9 mouse cellular contexts compared by ENCODE assay signal in the genomic region with DNA sequence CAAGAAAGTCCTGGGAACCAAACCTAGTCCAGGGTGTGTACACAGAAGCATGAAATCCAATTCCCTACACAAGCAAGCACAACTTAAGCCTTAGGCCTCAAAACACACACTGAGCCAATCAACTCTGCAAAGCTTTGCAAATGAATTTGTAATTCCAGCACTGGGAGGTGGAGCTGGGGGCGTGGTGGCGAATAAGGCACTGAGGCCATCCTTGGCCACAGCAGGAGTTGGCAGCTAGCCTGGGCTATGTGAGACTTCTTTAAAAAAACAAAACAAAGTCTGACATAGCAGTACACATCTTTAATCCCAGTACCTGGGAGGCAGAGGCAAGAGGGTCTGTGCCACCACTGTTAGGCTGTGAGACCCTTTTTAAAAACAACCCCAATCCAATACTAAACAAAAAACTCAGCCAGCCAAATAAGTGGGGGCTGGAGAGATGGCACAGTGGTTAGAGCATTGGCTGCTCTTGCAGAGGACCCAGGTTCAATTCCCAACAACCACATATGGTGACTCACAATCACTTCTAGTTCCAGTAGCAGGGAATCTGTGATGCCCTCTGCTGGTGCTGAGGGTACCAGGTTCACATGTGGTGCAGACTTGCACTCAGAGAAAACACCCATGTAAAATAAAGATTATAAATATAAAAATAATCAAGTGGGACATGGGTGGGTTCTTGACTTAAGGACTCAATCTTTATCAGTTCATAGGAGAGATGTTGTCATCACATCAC. TPM values are rescaled to one million over a fixed set of nuclear protein-coding genes. Genes with fewer than 3 reads are reported as not detected.
A peak's percentile ranks its signal among the peaks of the same experiment; 100 is the strongest.
DNase-seq lines count a peak whose midpoint lies in the region; ATAC-seq and TF ChIP-seq lines count a peak whose summit lies in the region.
"Had no signal": no experiment of that assay in that cellular context is flagged by ENCODE, and none has a peak within 500 bp of the region (broad histone marks: within the 10 kb centered on the region; RNA-seq: fewer than 3 reads in every experiment).

No protein-coding gene starts in this region.

- peak; percentile 4; the same call in 1 of the 2 replicates for TF ChIP-seq CTCF in liver, adult 2 months (IDR thresholded peaks at IDR 0.05; ENCODE audit: low read depth, low read length)
- TF ChIP-seq CTCF in lung, postnatal 0 days (IDR thresholded peaks at IDR 0.05), result peak; percentile 45

- H3K36me3 ChIP-seq in liver, adult 2 months (ENCODE audit: control insufficient read depth, insufficient read depth, low read length), result no peaks in the 10 kb centered on the region; the same call in 1 of the 2 replicates
- H3K36me3 ChIP-seq in lung, postnatal 0 days (ENCODE audit: insufficient read depth, low read length), result no peaks in the 10 kb centered on the region; the same call in 1 of the 2 replicates

- 15% methylated on average over 2 of the region's 2 CpGs for WGBS in liver, adult 2 months
- WGBS in lung, postnatal 0 days, result 92% methylated on average over 2 of the region's 2 CpGs

- H3K4me3 ChIP-seq in liver, adult 2 months (ENCODE audit: insufficient read depth, low read depth, low read length), result no peak overlapping the region
- H3K4me3 ChIP-seq in lung, postnatal 0 days (ENCODE audit: low read depth, low read length), result no peak overlapping the region
- H3K4me3 ChIP-seq: liver, embryonic 12.5 days had no signal

- H3K4me1 ChIP-seq in liver, adult 2 months (ENCODE audit: control insufficient read depth, insufficient read depth, low read length), result peaks cover 35% of the 10 kb centered on the region
- no peaks in the 10 kb centered on the region for H3K4me1 ChIP-seq in lung, postnatal 0 days (ENCODE audit: insufficient read depth, low read depth, low read length)

- H3K27me3 ChIP-seq in liver, adult 2 months (ENCODE audit: control insufficient read depth, insufficient read depth, low read length), result no peaks in the 10 kb centered on the region
- no peaks in the 10 kb centered on the region for H3K27me3 ChIP-seq in lung, postnatal 0 days (replicated peaks; ENCODE audit: insufficient read depth, low read length)
- H3K27me3 ChIP-seq: liver, embryonic 12.5 days had no signal

- no peak for TF ChIP-seq POLR2A in liver, adult 2 months (IDR thresholded peaks at IDR 0.05; ENCODE audit: extremely low read depth, insufficient read depth, low read length)

- H3K9ac ChIP-seq in liver, adult 2 months (ENCODE audit: low read depth, low read length), result no peak overlapping the region
- no peak overlapping the region for H3K9ac ChIP-seq in lung, postnatal 0 days (replicated peaks; ENCODE audit: low read depth)
- H3K9ac ChIP-seq: liver, embryonic 12.5 days had no signal

- peaks cover 11% of the 10 kb centered on the region; the same call in 1 of the 2 replicates for H3K79me2 ChIP-seq in liver, adult 2 months (ENCODE audit: control insufficient read depth, insufficient read depth, low read length)

- no peaks in the 10 kb centered on the region for H3K9me3 ChIP-seq in lung, postnatal 0 days (ENCODE audit: low read length)
- H3K9me3 ChIP-seq: liver, embryonic 12.5 days had no signal

- 0 out of 2 replicates have a peak overlapping the region, but pooled peaks have one; percentile 22 for H3K27ac ChIP-seq in liver, adult 2 months (replicated peaks; ENCODE audit: insufficient read depth, low read depth, low read length)
- no peak overlapping the region for H3K27ac ChIP-seq in lung, postnatal 0 days (ENCODE audit: low read length)
- H3K27ac ChIP-seq: liver, embryonic 12.5 days had no signal

- TF ChIP-seq EP300 in lung, postnatal 0 days (IDR thresholded peaks at IDR 0.05), result no peak

- DNase-seq in cerebellum, postnatal 10 days, result peak; percentile 58 to 70
- no peak for DNase-seq in cerebellum, adult 11 months
- DNase-seq in liver, adult 2 months (ENCODE audit: extremely low read depth, low read depth, low spot score), result peak; percentile 90
- DNase-seq in liver, result no peak
- DNase-seq in fat pad, adult 2 months (ENCODE audit: extremely low read depth, low read depth, low spot score), result peak; percentile 92
- DNase-seq in lung, postnatal 0 days (ENCODE audit: low spot score), result no peak
- DNase-seq in thymus, postnatal 36 days, result no peak

- H3K4me2 ChIP-seq in lung, postnatal 0 days (replicated peaks; ENCODE audit: low read depth, low read length), result no peak overlapping the region
- H3K4me2 ChIP-seq: liver, embryonic 12.5 days had no signal

- ATAC-seq in lung, postnatal 0 days, result no peak
- ATAC-seq in erythroid progenitor cell, adult 5-6 weeks (replicated peaks; ENCODE audit: low FRiP score, poor library complexity, severe bottlenecking), result no peak
- ATAC-seq: liver, embryonic 12.5 days had no signal

RNA-seq across cellular contexts. Expression of a gene that starts 12.3 kb away (rescaled TPM):
- total RNA-seq in liver, adult 2 months (2014; rRNA removed), result 21.3 and 22.4 TPM in 2 replicates
- polyA plus RNA-seq in liver, adult 2 months (2012; rRNA removed), result 12.6 and 14.7 TPM in 2 replicates
- polyA plus RNA-seq in lung, postnatal 0 days (2015; fragmentation: Nextera tagmentation; extraction: Ambion mirVana), result 12.7 and 13.7 TPM in 2 replicates
- total RNA-seq in erythroid progenitor cell, adult 5-6 weeks (2015; ENCODE audit: low replicate concordance), result 8.6 and 12.2 TPM in 2 replicates
- 3.3 and 7.6 TPM in 2 replicates for total RNA-seq in erythroid progenitor cell, adult 5-6 weeks (2017; ENCODE audit: low replicate concordance)

RNA-seq across cellular contexts. Expression of a gene that starts 56.9 kb away (rescaled TPM):
- 0.28 and 0.40 TPM in 2 replicates for total RNA-seq in liver, adult 2 months (2014; rRNA removed)
- 0.11 and 0.82 TPM in 2 replicates for polyA plus RNA-seq in liver, adult 2 months (2012; rRNA removed)
- polyA plus RNA-seq in lung, postnatal 0 days (2015; fragmentation: Nextera tagmentation; extraction: Ambion mirVana), result 2.2 and 2.6 TPM in 2 replicates
- not detected in 2 replicates for total RNA-seq in erythroid progenitor cell, adult 5-6 weeks (2015; ENCODE audit: low replicate concordance)
- 0.39 TPM in 1 of 2 replicates, not detected in the other for total RNA-seq in erythroid progenitor cell, adult 5-6 weeks (2017; ENCODE audit: low replicate concordance)

Comparison
In these comparisons a context has a peak if more than half of its experiments do, and no peak if none do; other contexts are left out.
1. DNase-seq: peak in cerebellum, postnatal 10 days (2 of 2), liver, adult 2 months (single experiment) and fat pad, adult 2 months (single experiment); none in cerebellum, adult 11 months (single experiment), liver (single experiment), lung, postnatal 0 days (single experiment) and thymus, postnatal 36 days (0 of 2).